Mouse (Mus musculus): ENCODE measurements around the gene Ankrd11.

- no peak for TF ChIP-seq CTCF (IDR thresholded peaks at IDR 0.05; ENCODE audit: extremely low read depth, insufficient read depth, low read length)
- TF ChIP-seq POLR2A (IDR thresholded peaks at IDR 0.05; ENCODE audit: extremely low read depth, insufficient read depth, low read length) = no peak
Measured at GRCm38 (mm10) chr8:122856288-122856687, 185.8 kb downstream of the Ankrd11 start.

Measured in cortical plate, adult 2 months (tissue).